Mouse (Mus musculus): ENCODE measurements around the gene Naa16.

The Naa16 gene

GRCm38 (mm10) chr14:79327033-79327432 lies 63.5 kb downstream of the Naa16 start:
- no peak for DNase-seq

- DNase-seq, result no peak
Observed at GRCm38 (mm10) chr14:79324112-79324840, 66.3 kb downstream of the Naa16 start.

DNA sequence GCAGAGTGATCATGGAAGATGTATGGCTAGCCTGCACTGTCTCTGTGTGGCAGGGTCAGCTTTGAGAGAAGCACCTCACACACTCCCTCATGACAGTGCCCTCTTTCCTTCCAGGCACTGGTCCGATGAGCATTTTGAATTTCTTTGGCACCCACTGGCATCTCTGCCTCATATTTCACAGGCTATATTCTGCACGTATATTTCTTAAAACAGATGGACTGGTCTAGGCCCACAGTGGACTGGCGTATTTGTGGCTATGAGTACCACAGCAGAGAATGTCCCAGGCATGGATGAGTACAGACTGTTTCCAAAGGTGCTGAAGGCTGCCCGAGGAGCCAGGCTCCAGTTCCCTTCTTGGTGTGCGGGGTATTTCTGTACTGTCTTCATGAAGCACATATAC lies 68.7 kb downstream of the Naa16 start:
- DNase-seq, result no peak

- no peak for DNase-seq
Observed at GRCm38 (mm10) chr14:79321152-79321551, 69.4 kb downstream of the Naa16 start.

DNA sequence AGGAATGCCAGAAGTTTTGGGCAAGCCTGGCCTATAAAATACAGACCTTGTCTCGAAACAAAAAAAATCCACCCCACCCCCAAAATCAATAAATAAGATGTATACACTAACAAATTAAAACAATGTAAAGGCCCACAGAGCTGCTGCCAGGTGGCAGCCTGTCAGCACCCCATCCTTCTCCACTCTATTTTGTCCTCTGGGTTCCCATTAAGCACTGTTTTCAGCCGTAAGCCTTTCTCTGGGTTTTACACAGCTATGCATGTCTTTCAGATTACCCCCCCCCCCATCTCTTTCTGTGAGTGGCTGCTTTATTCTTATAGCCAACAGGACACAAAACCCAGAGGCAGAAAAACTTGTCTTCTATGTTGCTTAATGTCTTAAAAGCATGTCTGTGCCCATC lies 73.0 kb downstream of the Naa16 start:
- no peak for DNase-seq

DNA sequence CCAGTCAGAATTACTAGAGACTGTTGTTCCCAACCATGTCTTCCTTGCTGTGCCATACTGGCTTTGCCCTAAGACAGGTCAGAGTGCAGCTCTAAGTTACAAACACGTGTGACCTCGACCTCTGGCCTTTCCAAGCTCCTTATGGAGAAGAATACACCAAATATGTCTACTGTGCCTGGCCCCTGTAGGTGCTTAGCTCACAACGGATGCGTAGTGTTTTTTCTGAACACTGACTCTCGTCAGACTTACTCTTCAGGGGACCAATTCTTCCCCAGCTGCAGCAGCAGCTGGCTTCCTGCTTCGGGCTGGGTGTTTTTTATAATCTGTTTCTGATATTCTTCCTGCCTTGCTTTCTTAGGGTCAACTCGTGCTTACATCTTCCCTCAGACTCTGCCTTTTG lies 74.7 kb downstream of the Naa16 start:
- no peak for DNase-seq

- no peak for DNase-seq
Observed at GRCm38 (mm10) chr14:79314245-79315010, 76.2 kb downstream of the Naa16 start.

DNA sequence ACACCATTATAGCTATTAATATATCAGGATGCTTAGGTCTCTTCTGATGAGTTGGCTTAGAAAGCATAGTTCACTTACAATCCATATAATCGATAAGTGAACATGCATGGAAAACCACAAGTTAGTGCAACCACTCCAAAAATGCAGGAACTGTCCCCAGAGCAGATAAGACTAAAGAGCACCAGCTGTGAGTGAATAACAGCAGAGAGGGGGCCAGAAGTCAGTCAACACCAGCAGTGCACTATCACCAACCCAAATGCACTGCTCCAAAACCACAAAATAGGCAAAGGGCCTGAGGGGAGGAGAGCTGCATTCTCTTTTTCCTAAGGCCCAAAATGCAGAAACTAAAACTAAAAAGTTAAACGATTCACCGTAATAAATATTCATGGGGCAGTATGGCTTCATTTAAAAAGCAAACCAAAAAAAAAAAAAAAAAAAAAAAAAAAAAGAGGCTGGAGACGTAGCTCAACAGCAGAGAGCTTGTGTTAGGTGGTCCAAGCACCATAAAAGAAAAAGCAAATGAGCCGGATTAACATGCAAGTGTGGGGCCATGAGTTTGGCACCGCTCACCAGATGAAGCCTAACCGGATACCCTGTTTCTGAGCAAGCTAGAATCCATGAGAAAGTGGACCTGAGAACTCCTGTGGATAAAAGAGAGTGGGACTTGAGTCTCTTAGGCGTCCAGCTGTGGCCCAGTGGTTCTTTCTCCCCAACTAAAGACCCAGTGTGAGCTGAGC lies 77.0 kb downstream of the Naa16 start:
- DNase-seq, result no peak

- no peak for DNase-seq
Observed at GRCm38 (mm10) chr14:79312719-79313118, 77.9 kb downstream of the Naa16 start.

DNA sequence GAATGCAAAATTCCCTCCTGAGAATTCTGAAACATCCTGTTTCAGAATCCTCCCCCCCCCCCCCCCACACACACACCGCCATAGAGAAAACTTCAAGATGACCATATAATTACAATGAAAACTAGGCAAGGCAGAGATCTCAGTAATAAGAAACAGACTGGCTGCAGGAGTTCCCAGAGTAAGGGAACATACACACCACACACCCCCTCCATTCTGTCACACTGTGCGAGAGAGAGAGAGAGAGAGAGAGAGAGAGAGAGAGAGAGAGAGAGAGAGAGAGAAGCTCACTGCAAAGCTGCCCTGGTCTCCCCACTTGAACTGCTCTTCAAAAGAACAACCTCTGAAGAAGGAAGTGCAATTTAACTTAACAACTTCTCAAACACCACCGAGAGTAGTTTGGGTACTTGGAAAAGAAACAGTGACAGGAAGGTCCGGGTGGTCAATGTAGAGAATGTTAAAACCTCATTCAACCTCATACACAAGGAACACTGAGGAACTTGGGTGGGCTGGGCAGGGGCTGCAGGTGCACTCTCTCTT lies 78.6 kb downstream of the Naa16 start:
- DNase-seq, result no peak

GRCm38 (mm10) chr14:79309115-79309514 lies 81.5 kb downstream of the Naa16 start:
- DNase-seq, result no peak

DNA sequence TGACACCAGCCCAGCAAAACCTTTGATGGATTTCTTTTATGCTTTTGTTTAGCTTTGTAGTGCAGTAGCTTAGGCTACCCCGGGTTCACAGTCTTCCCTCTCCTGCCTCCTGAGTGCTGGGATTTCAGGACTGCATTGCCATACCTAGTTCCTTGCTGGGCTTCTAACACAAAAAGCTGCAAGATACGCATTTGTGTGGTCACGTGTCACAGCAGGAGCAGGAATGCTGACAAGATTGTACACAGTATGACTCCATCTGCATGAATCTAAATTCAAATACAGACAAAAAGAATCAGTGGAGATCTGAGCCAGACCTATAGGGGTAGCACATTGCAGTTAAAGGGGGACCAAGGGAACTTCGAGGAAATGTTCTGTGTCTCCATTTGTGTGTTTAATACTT lies 82.2 kb downstream of the Naa16 start:
- DNase-seq, result no peak

GRCm38 (mm10) chr14:79307908-79308307 lies 82.7 kb downstream of the Naa16 start:
- DNase-seq, result no peak

DNA sequence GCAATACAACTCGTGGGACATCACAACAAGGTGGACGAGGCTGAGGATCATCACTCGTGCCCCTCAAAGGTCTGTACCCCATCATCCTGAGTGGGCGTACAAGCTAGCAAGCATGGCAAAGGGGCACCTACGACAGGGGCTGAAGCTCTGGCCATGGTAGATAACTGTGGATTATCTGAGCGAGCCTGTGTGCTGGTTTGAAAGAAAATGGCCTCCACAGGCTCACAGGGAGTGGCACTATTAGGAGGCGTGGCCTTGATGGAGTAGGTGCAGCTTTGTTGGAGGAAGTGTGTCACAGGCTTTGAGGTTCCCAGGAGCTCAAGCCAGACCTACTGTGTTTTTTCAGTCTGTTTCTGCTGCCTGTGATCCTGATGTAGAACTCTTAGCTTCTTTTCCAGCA lies 83.4 kb downstream of the Naa16 start:
- DNase-seq, result no peak

GRCm38 (mm10) chr14:79304873-79305464 lies 85.6 kb downstream of the Naa16 start:
- DNase-seq, result no peak

- DNase-seq, result no peak
Observed at GRCm38 (mm10) chr14:79303150-79303549, 87.4 kb downstream of the Naa16 start.

DNA sequence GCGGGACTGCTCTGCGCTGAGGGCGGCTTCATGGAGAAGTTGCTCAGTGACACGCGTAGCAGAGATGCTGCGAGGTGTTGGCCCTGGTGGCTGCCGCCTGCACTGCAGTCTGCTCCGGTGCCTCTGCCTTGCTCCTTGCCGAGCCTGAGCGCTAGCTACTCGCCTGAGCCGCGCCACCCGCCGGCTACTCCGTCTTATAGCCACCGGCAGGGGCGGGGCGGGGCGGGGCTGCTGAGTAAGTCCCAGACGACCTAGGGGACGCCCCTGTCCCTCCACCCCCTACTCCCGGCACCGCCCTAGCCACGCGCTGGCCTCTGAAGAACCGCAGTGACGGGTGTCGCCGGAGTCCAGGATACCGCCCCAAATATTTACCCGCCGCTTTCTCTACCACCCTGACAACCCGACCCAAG lies 89.1 kb downstream of the Naa16 start, which contains the start of gene Rgcc:
TSS of gene Rgcc (minus strand) at position 180 of the 410 bp plus-strand sequence.
- DNase-seq, result peak; percentile 94

DNA sequence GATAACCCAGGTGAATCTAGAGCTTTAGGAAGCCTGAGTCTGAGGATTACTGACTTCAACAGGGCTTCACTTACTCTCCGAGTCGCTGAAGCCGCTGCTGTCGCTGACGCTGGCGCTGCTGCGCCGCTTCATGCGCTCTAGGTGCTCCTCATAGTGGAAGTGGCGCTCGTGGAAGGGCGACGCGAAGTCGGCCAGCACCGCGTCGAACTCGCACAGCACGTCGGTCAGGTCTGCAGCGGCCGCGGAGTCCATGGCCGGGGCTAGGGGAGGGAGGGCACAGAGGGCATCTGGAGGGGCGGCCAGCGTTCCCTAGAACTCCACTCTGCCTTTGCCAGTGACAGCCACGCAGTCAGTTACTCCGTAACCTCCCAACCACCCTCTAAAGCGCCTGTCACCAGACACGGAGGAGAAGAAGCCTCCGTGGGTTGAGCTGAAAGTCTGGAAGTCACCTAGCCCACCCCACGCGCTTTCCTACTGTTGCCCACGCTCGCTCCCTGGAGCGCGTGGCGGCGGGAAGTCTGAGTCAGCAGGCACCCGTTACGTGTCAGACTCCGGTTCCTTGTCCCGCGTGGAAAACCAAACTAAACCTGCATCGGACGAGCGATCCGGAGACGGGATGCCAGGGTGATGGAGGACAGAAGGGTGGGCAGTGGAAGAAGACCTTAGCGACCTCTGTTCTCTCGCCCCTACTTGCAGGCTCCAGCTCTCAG lies 89.8 kb downstream of the Naa16 start:
- DNase-seq, result peak; percentile 42

DNA sequence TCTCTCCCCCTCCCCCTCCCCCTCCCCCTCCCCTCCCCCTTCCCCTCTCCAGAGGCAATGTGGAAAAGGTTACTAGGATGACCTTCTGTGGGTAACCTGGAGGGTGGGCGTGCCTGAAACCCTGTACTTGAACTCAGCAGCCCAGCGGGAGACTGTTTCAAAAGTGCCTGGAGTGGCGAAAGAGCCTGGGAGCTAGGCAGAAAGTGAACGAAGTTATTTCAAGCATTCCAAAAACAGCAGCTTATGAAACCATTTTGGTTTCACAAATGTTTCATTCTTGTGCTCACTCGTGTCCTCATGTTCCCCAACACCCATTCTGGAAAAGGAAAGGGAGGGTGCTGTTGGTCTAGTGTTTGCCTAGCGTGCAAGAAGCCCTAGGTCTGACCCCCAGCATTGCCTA lies 90.8 kb downstream of the Naa16 start:
- no peak for DNase-seq

DNA sequence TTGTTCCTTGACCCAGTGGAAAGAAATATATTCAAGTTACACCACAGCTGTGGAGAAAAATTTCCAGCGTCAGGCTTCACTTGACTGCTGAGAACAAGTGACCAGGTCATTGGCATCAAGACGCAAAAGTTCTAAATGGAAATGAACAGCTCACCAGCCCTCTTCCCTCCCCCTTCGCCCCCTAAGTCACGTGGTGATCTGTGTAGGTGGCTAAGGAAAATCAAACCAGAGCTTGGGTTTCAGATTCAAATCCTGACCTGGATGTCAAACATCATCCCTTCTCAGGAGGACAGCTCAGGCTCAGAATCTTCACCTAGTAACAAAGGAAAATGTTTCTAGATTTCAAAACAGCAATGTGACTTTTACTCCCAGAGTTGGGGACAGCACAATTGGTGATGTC lies 91.3 kb downstream of the Naa16 start:
- no peak for DNase-seq

- DNase-seq, result no peak
Observed at GRCm38 (mm10) chr14:79298314-79298992, 92.1 kb downstream of the Naa16 start.

DNA sequence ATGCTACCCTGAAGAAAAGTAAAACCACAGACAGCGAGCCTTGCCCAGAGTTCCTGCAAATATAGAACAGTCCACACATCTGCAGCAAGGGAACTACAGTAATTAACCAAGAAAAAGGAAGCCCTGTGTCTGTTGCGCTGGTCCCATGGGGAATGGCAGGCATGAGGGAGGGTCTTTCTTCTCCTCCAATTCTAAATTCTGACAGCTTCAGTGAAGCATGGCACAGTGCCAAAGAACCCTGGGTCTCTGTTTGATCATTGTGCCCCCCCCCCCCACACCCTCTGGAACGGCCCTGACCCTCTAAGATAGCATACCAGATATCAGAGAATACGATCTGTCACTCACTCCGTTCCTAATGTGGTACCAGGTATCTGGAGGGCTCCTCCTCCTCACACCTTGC lies 93.7 kb downstream of the Naa16 start:
- no peak for DNase-seq
